Mouse (Mus musculus) embryonic facial prominence, embryonic 10.5 days (tissue): Measurements from ENCODE around the gene Abhd15. TPM values are rescaled to one million over a fixed set of nuclear protein-coding genes. Genes with fewer than 3 reads are reported as not detected.
A peak's percentile ranks its signal among the peaks of the same experiment; 100 is the strongest.

Source experiments
- DNase-seq: peaks from one replicate; pipeline ENCODE4 v3.0.0-alpha.2; 2017; ENCODE audit warnings: low spot score
- H3K27ac ChIP-seq: fragments of 300-500 bp; sonication (generic); replicated peaks from 2 replicates; pipeline ENCODE4 v1.5.1; 2016; ENCODE audit warnings: mild to moderate bottlenecking
- H3K27me3 ChIP-seq: fragments of 300-500 bp; sonication (generic); replicated peaks from 2 replicates; pipeline ENCODE4 v1.6.1; 2016; ENCODE audit warnings: low read depth, mild to moderate bottlenecking; ENCODE audit not compliant: poor library complexity, severe bottlenecking
- H3K36me3 ChIP-seq: fragments of 300-500 bp; sonication (generic); replicated peaks from 2 replicates; pipeline ENCODE4 v1.6.1; 2016; ENCODE audit warnings: mild to moderate bottlenecking, moderate library complexity
- H3K4me1 ChIP-seq: fragments of 300-500 bp; sonication (generic); 2 replicates; pipeline ENCODE4 v1.6.1; 2016
- H3K4me3 ChIP-seq: fragments of 300-500 bp; sonication (generic); 2 replicates; pipeline ENCODE4 v1.5.1; 2016; ENCODE audit warnings: mild to moderate bottlenecking, moderate library complexity
- H3K9me3 ChIP-seq: fragments of 300-500 bp; sonication (generic); 2 replicates; pipeline ENCODE4 v1.6.1; 2016; ENCODE audit warnings: mild to moderate bottlenecking
- WGBS: fragments of 180-500 bp; shearing (Covaris S2); methylation state at CpG from one replicate; pipeline ENCODE4 v1.1.7; 2016; 5-methylcytosine and 5-hydroxymethylcytosine counted together
- polyA plus RNA-seq: library from polyadenylated mRNA; unstranded; fragments of >200 nt; fragmentation: Nextera tagmentation; extraction: Ambion mirVana; gene quantifications from 2 replicates; pipeline ENCODE4 v1.2.1, GENCODE M21; 2016

The Abhd15 gene
- polyA plus RNA-seq, 1 experiment from 2014 or later, result 5.8 TPM

DNA sequence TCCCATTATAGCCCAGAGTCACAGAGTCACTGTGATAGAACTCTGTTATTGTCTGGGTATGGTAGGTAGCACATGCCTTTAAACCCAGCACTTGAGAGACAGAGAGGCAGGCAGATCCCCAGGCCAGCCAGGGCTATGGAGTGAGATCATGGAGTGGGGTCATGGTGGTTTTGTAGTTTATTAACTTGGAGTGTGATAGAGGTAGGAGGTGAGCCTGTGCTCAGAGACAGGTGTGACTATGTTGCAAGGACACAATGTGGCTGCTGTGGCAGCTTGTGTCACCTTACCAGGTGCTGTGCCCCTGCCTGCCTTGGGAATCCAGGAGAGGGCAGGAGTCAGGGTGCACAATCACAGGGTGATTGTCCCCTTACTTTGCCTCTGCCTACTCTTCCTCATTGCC lies 19.4 kb upstream of the Abhd15 start:
- Histone ChIP-seq H3K36me3 (peaks cover 37% of the 10 kb centered on the region), H3K9me3 (no peaks in the 10 kb centered on the region), H3K4me1 (peaks cover 91% of the 10 kb centered on the region), H3K27ac (no peak overlapping the region; the same call in 1 of the 2 replicates), H3K4me3 (peak overlapping the region; percentile 85), H3K27me3 (no peaks in the 10 kb centered on the region)
- no peak for DNase-seq

DNA sequence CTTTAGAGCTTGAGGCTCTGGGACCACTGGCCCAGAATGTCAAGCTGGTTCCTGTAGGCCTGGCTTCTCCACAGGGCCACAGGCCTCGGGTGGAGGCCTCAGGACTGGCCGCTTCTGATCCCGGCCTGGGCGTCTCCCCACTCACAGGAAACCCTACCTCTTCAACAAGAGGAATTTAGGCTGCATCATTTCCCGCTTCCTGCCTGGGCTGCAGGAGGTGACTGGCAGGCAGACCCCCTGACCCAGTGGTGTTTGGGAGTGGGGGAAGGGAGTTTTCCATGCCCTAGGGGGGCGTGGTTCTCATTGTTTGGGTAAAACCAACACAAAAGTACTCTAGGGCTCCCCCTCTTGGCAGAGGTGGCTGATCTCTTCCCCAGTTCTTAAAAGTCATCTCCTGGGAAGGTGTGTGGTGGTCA lies 17.6 kb upstream of the Abhd15 start:
- Histone ChIP-seq H3K4me3 (peak overlapping the region; percentile 43), H3K9me3 (no peaks in the 10 kb centered on the region), H3K36me3 (peaks cover 55% of the 10 kb centered on the region), H3K27ac (peak overlapping the region; percentile 85), H3K4me1 (peaks cover 80% of the 10 kb centered on the region), H3K27me3 (no peaks in the 10 kb centered on the region)
- peak; percentile 87 for DNase-seq
- WGBS, result 5% methylated on average over 6 of the region's 6 CpGs

DNA sequence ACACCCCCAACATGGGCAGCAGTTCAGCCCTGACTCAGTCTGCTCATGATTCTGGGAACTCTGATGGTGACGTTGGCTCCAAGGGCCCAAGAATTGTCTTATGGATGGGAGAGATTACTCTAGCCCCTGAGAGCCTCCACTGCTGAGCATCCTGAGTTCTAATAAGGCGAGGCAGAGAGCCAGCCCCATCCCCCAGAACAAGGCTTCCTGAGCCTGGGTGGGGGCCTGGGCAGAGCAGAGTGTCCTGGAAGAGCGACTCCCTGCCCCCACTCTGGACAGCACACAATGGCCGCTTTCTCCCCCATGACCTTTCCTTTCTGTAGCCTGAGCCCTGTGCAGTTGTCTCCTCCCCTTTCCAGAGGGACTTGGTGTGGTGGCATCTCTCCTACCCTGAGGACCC lies 17.1 kb upstream of the Abhd15 start:
- peak; percentile 43 for DNase-seq
- H3K4me1 ChIP-seq, result peaks cover 75% of the 10 kb centered on the region
- H3K27ac ChIP-seq, result peak overlapping the region; percentile 85
- H3K36me3 ChIP-seq, result peaks cover 60% of the 10 kb centered on the region
- no peaks in the 10 kb centered on the region for H3K9me3 ChIP-seq
- H3K27me3 ChIP-seq, result no peaks in the 10 kb centered on the region
- 23% methylated on average over 4 of the region's 4 CpGs for WGBS
- H3K4me3 ChIP-seq, result peak overlapping the region; percentile 43

DNA sequence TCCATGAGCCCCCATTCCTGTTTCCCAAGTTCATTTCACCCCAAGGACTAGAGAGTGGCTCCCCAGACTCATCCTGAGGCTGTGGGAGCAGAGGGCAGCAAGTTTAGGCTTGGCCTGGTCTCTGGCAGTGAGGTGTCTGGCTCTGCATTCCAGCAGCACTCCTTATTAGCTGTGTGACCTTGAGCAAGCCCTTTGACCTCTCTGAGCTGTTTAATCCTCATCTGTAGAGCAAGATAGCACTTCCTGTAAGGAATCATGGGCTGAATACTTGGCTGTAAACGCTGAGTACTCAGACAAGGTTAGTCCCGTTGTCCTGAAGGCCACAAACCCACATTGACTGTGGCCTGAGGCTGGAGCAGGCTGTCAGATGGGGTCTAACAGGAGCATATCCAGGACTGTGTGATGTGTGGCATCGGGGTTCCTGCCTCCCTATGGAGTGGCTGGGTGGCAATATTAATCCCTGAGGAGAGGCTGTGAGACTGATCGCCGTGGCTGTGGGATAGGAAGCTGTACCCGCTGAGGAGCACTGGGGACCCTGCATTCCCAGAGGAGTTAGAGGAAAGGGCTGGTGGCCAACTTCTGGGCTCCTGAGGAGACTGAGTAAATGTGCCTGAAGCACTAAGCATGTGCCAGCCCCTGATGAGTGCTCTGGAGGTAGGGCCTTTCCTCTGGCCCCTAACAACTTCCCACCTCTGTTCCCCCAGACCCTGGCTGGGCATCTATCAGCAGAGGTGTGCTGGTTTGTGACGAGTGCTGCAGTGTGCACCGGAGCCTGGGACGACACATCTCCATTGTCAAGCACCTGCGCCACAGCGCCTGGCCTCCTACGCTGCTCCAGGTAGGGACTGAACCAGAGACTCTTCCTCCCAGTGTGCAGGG lies 16.4 kb upstream of the Abhd15 start:
- Histone ChIP-seq H3K4me3 (peak overlapping the region; percentile 43), H3K27me3 (no peaks in the 10 kb centered on the region), H3K36me3 (peaks cover 67% of the 10 kb centered on the region), H3K27ac (peak overlapping the region; percentile 85), H3K4me1 (peaks cover 75% of the 10 kb centered on the region), H3K9me3 (no peaks in the 10 kb centered on the region)
- WGBS, result 63% methylated on average over 12 of the region's 12 CpGs
- peak; percentile 28 for DNase-seq

- Histone ChIP-seq H3K4me3 (no peak overlapping the region), H3K4me1 (peaks cover 68% of the 10 kb centered on the region), H3K36me3 (peaks cover 75% of the 10 kb centered on the region), H3K27ac (peak overlapping the region; percentile 85; the same call in 1 of the 2 replicates), H3K9me3 (no peaks in the 10 kb centered on the region), H3K27me3 (no peaks in the 10 kb centered on the region)
- no peak for DNase-seq
- 87% methylated on average over 7 of the region's 7 CpGs for WGBS
Measured at GRCm38 (mm10) chr11:77499354-77499753, 15.6 kb upstream of the Abhd15 start.

- Histone ChIP-seq H3K4me1 (peaks cover 55% of the 10 kb centered on the region), H3K36me3 (peaks cover 87% of the 10 kb centered on the region)
Measured at GRCm38 (mm10) chr11:77500361-77501325, 14.3 kb upstream of the Abhd15 start.

DNA sequence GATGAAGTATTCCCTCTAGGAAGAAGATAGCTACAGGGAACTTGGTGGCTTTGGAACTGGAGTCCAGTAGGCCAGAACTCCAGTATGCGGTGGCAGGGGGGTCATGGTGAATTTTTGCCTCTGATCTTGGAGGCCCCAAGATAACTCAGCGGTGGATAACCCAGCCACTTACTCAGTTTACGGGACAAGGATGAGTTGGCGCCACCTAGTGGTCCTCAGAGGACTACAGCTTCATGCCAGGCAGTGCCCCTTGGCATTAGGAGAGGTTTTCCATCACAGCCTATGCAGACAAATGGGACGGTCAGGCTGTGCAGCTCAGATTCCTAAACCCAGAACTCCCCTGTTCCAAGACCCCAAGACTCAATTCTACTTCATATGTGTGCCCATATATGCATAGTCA lies 13.5 kb upstream of the Abhd15 start:
- H3K27ac ChIP-seq, result no peak overlapping the region
- WGBS, result 31% methylated on average over 5 of the region's 5 CpGs
- peaks cover 87% of the 10 kb centered on the region for H3K36me3 ChIP-seq

More at GRCm38 (mm10) chr11:77500361-77501325, 14.3 kb upstream of the Abhd15 start:
- no peak overlapping the region for H3K4me3 ChIP-seq
- no peaks in the 10 kb centered on the region for H3K9me3 ChIP-seq
- H3K27me3 ChIP-seq, result no peaks in the 10 kb centered on the region
- WGBS, result 86% methylated on average over 17 of the region's 17 CpGs
- DNase-seq, result no peak
- H3K27ac ChIP-seq, result no peak overlapping the region

DNA sequence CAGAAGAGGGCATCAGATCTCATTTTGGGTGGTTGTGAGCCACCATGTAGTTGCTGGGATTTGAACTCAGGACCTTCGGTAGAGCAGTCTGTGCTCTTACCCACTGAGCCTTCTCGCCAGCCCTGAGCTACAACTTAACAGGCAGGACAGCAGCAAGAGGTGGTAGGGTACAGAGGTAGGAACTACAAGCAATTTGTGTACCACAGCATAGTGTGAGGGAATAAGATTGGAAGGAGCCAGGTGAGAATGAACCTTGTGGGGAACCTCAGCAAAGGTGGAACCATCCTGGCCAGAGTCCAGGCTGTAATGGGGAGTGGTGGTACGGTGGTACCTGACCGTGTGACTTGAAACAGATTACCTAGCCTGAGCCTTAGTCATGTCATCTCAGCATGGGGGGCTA lies 12.9 kb upstream of the Abhd15 start:
- H3K4me3 ChIP-seq, result no peak overlapping the region
- no peaks in the 10 kb centered on the region for H3K27me3 ChIP-seq
- H3K9me3 ChIP-seq, result no peaks in the 10 kb centered on the region
- H3K4me1 ChIP-seq, result peaks cover 43% of the 10 kb centered on the region
- 90% methylated on average over 4 of the region's 4 CpGs for WGBS
- DNase-seq, result no peak
- H3K36me3 ChIP-seq, result peaks cover 92% of the 10 kb centered on the region
- no peak overlapping the region for H3K27ac ChIP-seq

More for the DNA sequence above, 13.5 kb upstream of the Abhd15 start:
- H3K27me3 ChIP-seq, result no peaks in the 10 kb centered on the region
- no peak overlapping the region for H3K4me3 ChIP-seq
- peak; percentile 74 for DNase-seq
- no peaks in the 10 kb centered on the region for H3K9me3 ChIP-seq
- peaks cover 48% of the 10 kb centered on the region for H3K4me1 ChIP-seq

GRCm38 (mm10) chr11:77502481-77502880 lies 12.4 kb upstream of the Abhd15 start:
- H3K9me3 ChIP-seq, result no peaks in the 10 kb centered on the region
- peaks cover 93% of the 10 kb centered on the region for H3K36me3 ChIP-seq
- H3K4me1 ChIP-seq, result peaks cover 41% of the 10 kb centered on the region
- no peak overlapping the region for H3K27ac ChIP-seq
- DNase-seq, result no peak
- WGBS, result 90% methylated on average over 6 of the region's 6 CpGs
- no peak overlapping the region for H3K4me3 ChIP-seq
- H3K27me3 ChIP-seq, result no peaks in the 10 kb centered on the region

DNA sequence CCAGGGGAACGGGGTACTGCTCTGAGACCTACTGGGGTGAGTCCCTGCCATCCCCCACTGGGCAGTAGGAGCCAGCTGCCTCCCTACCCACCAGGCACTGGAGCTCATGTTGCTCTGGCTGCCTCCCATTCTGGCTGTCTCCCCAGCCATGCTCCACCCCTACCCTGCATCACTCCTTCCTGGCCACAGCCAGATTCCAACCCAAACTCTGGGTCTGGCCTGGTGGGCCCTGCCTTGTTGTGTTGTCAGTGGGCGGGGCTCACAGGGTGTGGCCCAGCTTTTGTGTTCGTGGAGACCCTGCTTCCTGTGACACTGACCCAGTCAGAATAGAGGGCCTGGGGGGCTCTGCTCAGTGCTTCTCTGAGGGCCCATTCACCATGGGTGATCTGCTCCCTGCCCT lies 11.4 kb upstream of the Abhd15 start:
- no peaks in the 10 kb centered on the region for H3K9me3 ChIP-seq
- WGBS, result 70% methylated on average over 3 of the region's 3 CpGs
- H3K36me3 ChIP-seq, result peaks cover 95% of the 10 kb centered on the region
- no peak overlapping the region; the same call in 1 of the 2 replicates for H3K4me3 ChIP-seq
- no peak for DNase-seq
- peaks cover 41% of the 10 kb centered on the region for H3K4me1 ChIP-seq
- no peak overlapping the region; the same call in 1 of the 2 replicates for H3K27ac ChIP-seq
- no peaks in the 10 kb centered on the region for H3K27me3 ChIP-seq

GRCm38 (mm10) chr11:77504377-77504776 lies 10.5 kb upstream of the Abhd15 start:
- H3K36me3 ChIP-seq, result peaks cover 94% of the 10 kb centered on the region
- no peak overlapping the region for H3K27ac ChIP-seq
- peaks cover 39% of the 10 kb centered on the region for H3K4me1 ChIP-seq
- H3K4me3 ChIP-seq, result no peak overlapping the region
- DNase-seq, result no peak
- WGBS, result 94% methylated on average over 19 of the region's 19 CpGs
- no peaks in the 10 kb centered on the region for H3K9me3 ChIP-seq
- no peaks in the 10 kb centered on the region for H3K27me3 ChIP-seq

DNA sequence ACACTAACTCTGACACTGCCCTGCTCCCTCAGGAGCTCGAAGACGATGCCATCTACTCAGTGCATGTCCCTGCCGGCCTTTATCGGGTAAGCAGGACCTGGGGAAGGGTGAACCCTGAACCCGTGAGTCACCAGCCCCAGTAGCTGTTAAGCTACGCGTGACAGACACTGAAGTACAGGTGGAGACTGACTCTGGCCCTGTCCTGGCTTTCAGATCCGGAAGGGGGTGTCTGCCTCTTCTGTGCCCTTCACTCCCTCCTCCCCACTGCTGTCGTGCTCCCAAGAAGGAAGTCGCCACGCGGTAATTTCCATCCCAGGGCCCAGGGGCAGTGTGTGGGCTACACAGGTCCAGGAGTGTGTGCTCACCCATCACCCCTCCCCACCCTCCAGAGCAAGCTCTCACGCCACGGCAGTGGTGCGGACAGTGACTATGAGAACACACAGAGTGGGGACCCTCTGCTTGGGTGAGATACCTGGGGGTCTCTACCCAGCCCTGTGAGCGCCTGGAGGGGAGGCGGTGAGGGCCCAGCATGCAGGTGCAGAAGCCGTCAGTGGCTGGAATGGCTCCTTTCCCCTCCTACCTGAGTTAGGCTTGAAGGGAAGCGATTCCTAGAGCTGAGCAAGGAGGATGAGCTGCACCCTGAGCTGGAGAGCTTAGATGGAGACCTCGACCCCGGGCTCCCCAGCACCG lies 9.5 kb upstream of the Abhd15 start:
- Histone ChIP-seq H3K4me3 (no peak overlapping the region), H3K4me1 (peaks cover 32% of the 10 kb centered on the region), H3K27ac (no peak overlapping the region), H3K36me3 (peaks cover 94% of the 10 kb centered on the region), H3K9me3 (no peaks in the 10 kb centered on the region), H3K27me3 (no peaks in the 10 kb centered on the region)
- DNase-seq, result no peak
- WGBS, result 91% methylated on average over 22 of the region's 22 CpGs
